Mouse (Mus musculus) kidney, postnatal 4 days (tissue): ENCODE data around the gene Kcnc3.
A peak's percentile ranks its signal among the peaks of the same experiment; 100 is the strongest.

Source experiments
- DNase-seq, 2 experiments: peaks; one replicate each; pipeline ENCODE4 v3.0.0; 2021; ENCODE audit warnings: mixed read lengths in 2 of 2

Kcnc3 gene

DNA sequence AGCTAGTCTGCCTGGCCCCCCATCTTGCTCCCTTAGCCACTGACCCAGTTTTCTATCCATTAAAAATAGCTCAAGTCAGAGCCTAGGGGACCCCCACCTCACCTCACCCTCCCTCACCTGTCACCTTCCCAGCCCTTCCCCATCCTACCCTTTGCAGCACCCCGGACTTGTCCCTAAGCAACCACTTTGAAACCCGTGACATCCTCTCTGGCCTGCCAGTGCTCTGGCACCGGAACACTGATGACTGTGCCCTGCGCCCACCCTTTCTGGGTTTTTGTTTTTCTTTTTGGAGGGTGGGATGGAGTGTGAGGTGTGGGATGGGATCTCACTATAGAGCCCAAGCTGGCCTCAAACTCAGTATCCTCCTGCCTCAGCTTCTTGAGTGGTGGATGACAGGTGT is 7.2 kb downstream of the Kcnc3 start:
- no peak for DNase-seq

DNA sequence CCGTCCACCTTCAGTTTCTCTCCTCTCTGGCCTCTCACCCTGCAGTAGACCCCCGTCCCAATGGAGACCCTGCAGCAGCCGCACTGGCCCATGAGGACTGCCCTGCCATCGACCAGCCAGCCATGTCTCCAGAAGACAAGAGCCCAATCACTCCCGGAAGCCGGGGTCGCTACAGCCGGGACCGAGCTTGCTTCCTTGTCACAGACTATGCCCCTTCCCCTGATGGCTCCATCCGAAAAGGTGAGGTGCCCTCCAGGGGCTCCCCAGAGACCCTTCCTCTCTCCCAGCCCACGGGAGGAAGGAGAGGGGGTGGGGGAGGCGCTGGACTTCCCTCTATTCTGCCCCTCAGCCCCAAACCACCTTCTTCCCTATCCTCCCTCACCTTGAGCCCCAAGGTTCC is 7.9 kb downstream of the Kcnc3 start:
- DNase-seq = no peak

DNA sequence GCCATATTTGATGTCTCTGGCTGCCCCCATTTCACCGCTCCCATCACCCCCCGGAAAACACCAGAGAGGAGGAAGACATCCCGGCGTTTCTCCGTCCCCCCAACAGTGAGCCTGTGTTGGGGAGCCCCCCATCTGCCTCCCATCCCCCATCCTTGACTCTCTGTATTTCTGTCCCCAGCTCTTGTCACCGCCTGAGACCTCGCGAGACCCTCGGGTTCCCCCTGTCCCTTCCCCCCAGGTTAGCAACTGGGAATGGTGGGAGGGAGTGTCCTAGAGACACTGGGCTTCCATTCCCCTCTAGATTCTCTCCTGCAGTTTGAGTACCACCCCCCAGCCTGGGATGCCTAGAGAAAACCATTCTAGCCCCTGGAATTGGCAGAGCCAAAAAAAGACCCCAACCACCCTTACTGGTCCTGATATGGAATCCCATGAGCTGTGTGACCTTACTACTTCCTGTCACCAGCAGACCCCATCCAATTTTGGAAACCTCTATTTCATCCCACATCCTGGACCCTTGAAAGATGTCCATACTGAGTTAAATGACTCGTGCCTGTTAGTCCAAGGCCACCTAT is 10.3 kb downstream of the Kcnc3 start:
- no peak for DNase-seq

DNA sequence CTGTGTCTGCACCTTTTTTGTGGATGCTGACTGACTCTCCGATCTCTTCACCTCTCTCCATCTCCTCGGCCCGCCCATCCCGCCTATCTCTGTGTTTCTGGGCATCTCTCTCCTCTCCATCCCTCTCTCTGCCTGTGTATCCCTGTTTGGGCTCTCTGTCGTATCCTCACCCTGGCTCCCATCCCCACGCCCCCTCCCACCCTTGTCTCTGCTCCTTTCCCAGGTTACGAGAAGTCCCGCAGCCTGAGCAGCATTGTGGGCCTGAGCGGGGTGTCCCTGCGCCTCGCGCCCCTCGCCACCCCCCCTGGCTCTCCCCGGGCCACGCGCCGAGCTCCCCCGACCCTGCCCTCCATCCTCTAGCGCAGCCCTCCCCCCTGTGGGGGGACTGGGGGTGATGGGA is 11.2 kb downstream of the Kcnc3 start:
- DNase-seq = no peak

DNA sequence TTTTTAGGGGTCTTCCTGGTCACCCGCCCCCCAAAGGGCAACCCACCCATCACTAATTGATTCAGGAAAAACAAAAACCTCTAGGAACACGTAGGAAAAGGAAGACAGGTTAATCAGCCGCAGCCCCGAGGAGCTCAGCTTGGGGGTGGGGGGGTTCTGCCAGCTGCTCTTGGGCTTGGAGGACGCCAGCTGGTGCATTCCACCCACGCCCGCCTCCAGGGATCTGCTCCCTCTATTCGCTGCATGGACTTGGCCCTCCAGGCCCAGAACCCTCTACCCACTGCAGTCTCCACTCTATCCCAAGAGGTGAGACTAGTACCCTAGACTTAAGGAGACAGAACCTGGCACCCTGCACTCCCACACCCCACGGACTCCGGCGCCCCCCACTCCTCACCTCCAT is 12.0 kb downstream of the Kcnc3 start:
- peak in 1 of 2 experiments; percentile 41 for DNase-seq

DNA sequence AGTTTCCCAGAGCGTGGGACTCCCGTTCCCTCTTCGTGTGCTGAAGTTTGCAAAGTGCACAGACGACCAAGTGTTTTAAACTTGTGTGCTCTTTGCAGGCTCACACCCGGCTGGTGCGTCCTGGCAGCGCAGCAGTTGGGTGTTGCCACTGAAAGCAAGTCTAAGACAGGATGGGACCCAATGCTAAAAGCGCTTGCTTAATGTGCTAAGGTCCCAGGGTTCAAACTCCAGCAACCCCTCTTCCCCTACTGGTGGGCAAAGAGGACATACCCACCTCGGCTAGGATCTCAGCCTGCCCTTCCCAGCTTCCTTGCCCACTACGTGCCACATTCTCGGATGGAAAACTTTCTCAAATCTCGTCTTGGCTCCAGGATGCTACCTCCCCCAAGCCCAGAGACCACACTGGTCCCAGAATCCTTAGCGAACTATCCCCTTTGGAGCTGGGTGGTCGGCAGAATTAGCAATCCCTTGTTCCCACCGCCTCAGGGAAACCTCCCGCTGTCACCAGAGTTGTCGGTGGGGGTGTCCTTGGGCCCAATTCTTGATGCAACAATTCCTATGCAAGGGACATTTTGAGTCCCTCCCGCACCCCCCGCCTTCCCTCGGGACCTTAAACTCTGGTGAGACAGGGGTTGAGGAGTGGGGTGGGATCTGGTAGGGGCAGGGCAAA is 12.9 kb downstream of the Kcnc3 start:
- no peak for DNase-seq

DNA sequence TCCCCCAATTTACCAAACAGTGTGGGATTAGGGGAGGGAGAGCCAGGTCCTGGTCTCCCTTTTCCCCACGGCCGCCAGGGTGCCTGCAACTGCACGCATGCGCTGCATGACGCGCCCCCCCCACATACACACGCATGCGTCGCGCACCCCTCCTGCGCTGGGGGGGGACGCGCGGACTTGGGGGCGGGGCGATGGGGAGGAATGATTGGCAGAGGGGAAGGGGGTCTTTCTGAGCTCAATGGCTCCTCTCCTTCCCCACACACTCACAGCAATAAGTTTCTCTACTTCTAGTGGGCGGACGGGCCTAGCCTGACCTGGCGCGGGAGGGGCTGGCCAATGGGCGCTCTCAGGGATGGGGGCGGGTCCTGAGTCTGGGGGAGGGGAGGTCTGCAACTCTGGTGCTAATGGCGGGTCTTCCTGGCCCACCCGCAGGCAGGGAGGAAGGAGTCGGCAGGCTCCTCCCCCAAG is 13.7 kb downstream of the Kcnc3 start:
- peak; percentile 60 to 69 for DNase-seq

DNA sequence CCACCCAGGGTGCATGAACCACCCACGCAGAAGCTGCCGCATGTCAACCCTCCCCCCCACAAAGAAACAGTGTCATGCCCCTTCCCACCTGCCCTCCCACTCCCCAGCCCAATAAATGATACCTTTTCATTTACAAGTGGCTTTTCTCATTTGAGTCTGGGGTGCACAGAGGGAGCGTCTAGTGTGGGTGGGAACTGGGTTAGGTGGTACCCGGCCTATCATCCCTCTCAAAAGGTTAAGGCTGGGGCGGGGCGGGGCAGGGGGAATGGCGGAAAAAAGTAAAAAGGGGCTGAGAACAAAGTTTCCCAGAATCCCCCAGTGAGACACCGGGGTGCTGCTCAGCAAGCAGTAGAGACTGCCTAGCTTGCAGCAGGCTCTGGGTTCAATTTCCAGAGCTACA is 14.2 kb downstream of the Kcnc3 start:
- no peak for DNase-seq

DNA sequence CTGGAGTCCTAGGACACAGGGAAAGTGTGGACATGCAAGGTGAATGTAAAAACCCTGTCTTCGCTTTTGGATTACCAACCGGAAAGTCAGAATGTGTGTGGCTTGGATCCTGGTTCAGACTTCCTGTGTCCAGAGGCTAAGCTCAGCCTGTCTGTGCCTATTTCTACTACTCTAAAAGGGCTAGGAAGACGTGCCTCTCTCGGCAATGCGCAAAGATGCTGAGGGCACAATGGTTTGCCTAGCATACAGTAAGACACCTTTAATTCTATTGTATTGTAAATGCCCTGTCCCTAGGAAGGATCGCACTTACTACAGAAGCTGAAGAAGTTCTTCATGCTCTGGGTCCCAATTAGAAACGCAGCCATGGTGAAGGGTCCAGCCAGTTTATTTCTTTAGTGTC is 15.0 kb downstream of the Kcnc3 start:
- no peak for DNase-seq

DNA sequence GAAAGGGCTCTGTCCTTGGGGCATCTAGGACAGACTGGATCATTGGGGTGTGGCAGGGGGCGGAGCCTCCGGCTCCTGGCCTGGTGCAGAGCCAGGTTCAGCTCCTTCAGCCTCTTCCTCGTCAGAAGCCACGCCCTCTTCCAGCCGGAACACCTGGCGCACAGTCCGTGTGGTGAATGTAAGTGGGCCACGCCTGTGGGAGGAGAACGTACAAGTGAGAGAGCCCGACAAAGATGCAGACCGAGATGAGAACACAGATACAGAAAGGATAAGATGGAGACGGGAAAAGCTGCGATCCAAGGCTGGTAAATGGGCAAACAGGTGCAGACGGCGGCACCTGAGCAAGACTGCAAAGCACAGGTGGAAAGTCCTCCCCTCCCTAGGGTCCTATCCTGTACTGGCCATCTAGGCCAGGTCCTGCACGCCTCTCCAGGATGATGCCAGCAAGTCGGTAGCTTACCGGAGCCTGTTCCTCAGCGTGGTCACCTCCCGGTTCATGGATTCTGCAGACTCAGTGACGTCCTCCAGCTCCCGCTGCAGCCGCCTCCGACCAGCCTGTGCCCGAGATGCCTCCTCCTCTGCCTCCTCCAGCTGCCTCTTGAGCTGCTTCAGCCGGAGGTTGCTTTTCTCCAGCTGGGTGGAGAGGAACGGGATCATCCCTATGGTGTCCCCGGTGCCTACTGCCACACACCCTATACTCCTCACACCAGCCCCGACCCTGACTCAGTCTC is 15.9 kb downstream of the Kcnc3 start:
- peak in 1 of 2 experiments; percentile 27 for DNase-seq

DNA sequence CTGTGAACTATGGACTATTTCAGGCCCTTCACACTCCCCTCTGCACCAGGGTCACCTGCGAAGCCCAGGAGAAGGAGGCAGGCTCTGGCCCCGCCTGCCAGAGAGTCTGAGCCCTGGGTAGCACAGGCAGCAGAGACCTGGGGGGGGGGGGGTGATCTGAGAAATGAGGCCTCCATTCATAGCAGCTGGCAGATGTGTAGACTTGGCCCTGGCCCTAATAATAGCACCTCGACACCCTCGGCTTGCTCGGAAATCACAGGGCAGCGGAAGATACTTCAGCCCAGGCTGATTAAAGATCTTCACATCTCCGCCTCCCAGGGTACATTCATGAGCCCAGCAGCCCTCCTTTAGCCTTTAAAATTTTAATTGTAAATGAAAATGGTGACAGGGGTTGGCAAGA is 21.7 kb downstream of the Kcnc3 start:
- no peak for DNase-seq

DNA sequence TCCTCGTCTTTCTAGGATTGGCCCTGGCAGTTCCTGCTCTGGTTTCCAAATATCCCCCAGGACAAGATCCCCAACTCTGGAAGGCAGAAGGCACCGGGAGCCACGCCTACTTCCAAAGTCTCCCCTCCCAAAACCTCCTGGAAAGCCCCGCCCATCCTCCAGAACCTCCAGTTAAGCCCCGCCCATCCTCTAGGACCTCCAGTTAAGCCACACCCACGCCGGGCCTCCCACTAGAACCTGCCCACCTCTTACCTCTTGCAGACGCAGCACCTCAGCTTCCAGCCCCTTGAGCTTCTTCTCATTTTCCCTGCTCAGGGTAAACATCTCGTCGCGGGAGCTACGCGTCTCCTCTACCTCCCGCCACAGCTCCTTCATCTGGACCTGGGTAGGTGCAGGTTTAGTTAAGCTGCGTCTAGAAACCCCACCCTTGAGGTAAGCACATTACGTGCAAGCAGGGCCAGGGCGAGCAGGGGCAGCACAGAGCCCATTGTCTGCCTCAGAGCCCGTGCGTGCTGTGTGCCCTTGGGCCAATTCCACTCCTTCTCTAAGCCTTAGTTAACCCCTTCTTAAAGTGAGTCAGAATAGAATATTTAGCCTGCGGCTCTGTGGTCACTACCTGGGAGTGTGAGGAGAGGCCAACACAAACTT is 23.7 kb downstream of the Kcnc3 start:
- peak; percentile 18 to 45 for DNase-seq

DNA sequence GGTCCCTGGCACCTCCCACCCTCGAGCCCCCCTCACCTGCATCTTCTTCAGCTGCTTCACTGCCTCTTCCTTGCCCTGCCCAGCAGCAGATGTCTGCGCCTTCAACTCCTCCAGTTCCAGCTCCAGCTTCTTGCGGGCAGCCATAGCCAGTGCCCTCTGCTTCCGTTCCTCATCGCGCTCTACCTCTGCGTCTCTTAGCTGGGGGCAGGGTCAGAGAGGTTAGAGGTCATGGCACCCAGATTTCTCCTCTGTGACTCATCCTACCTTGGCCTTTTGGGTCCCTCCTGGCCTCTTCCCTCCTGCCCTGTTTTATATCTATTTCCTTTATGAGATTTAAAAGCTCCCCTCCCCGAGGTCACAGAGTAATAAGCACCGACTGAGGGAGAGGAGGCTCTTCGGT is 24.8 kb downstream of the Kcnc3 start:
- DNase-seq = no peak

DNA sequence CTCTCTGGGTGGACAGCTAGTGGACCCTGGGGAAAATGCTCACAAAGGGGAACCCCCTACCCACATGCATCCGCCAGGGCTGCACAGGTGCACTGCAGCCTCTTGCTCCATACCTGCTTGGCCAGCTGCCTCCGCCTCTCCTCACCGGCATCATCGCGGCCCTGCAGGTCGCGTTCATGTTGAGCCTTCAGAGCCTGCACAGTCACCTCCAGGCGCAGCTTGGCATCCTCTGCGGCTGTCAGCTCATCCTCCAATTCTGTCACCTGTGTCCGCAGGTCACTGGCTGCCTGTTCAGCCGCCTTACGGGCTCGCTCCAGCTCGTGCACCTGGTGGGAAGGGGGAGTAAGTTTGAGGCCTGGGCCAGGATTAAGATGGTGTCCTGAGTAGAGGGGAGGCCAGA is 25.5 kb downstream of the Kcnc3 start:
- DNase-seq = no peak

DNA sequence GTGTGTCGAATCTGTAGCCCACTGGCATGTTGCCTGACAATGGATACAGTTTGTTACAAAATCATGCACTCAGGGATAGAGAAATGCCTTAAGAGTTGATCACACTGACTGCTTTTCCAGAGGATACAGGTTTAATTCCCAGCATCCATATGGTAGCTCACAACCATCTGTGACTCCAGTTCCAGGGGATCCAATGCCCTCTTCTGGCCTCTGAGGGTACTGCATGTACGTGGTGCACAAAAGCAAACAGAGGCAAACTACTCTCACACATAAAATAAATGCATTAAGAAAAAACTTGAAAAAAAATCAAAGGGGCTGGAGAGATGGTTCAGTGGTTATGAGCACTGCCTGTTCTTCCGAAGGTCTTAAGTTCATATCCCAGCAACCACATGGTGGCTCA is 26.6 kb downstream of the Kcnc3 start:
- DNase-seq = no peak

DNA sequence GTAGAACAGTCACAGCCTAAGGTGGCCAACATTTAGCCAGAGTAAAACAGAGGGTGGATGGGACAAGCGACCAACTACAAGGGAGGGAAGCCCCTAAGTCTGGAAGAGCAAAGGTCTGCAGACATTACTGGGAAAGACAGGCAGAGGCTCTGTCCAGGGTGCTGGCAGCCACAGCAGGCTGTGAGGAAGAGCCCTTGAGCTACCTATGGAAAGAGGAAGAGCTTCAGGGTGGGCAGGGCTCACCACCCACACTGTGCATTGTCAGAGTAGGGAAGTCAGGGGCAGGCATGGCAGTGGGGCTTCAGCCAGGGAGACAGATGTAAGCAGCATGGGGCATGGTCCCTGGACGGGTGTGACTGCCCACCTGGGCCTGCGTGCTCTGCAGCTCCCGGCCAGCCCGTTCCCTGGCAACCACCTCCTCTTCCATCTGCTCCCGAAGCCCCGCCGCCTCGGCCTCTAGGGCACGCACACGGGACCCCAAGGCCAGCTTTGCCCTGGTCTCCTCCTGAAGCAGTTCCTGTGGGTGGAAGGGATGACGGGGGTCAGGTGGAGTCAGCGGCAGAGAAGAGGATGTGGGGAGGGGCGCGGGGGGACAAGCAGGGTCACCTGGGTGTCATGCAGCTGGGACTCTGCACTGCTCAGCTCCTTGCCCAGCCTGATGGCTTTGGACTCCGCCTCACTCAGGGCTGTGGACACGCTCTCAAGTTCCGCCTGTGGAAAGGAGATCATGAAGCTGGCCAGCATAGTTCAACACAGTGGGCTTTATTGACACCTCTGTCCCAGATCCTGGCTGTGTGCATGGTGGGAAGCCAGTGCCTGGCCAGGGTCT is 33.5 kb downstream of the Kcnc3 start:
- DNase-seq = peak; percentile 49 to 53

DNA sequence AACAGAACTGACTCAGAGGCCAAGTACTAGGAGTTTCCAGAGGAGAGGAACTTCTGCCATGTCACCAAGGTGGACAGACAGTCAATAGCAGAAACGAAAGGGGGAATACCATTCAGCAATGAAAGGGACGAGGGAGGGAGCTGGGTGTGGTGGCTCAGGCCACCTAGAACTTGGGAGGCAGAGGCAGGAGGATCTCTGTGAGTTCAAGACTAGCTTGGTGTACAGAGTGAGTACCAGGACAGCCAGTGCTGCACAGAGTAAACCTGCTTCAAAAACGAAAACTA is 34.0 kb downstream of the Kcnc3 start:
- DNase-seq = no peak

DNA sequence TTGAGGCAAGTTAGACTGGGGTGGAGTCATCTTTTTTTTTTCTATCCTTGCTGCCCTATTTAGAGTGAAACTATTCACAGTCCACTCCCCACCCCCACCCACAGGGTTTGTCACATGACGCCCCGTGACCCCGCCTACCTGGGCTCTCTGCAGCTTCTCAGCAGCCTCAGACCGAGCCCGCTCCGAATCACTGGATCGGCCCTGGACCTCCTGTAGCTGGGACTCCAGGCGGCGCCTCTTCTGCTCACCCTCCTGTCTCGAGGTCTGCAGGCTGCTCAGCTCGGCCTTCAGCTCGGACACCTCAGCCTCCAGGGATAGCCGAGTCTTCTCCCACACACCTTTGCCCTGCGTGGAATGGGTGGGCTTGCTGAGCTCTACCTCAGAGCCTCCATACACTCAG is 34.4 kb downstream of the Kcnc3 start:
- DNase-seq = no peak

DNA sequence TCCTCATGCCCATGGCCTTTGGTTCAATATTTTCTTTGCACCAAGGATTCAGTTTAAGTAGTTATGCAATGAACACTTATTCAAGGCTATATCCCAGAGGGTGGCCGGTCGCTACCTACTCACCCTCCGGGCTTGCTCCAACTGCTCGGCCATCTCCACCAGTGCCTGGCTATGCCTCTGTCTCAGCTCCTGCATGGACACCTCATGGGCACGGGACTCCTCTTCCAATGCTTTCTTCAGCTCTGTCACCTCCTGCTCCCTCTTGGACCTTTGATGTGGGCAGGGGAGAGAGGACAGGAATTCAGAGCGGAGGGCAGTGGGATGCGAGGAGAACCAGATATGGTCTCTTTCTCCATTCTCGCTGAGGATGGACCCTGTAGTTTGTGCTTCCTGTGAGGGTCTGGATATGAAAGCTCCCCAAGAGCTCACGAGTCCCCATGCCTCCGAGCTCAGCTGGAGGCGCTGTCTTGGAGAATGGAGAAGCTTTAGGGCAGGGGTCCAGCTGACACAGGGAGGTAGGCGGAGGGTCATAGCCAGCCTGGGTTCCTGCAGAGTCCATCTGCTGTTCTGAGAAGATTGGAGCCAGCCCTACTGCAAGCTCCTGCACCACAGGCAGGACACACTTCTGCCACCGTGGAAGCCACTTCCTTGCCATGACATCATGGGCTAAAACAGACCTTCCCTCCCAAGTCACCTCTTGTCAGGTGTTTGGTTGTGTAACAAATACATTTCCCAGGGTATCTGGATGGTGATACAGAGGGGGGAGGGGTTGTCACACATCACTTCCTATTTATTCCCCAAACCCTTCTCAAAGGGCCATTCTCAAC is 35.0 kb downstream of the Kcnc3 start:
- no peak for DNase-seq

DNA sequence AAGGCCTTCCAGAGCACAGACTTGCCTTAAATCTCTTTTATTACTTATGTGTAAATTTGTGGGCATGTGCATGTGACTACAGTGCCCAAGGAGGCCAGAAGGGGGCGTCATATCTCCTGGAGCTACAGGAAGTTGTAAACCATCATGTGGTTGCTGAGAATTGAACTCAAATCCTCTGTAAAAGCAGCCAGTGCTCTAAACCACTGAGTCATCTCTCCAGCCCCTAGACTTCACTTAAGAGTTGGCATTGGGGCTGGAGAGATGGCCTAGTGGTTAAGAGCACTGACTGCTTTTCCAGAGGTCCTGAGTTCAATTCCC is 35.6 kb downstream of the Kcnc3 start:
- no peak for DNase-seq

DNA sequence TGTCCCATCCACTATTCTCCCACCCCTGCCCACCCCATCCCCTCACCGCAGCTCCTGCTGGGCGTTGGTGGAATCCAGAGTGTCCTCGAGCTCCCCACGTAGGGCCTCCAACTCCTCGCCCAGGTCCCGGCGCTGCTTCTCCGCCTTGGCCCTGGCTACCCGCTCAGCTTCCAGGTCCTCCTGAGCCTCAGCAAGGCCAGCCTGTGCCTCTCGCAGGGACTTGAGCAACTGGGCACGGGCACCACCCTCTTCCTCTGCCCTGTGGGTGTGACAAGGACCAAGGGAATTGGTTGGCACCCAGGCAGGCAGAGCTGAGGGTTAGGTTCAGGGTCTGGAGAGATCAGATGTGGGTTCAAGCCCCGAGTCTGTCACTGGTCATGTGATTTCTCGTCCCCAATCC is 36.5 kb downstream of the Kcnc3 start:
- no peak for DNase-seq

DNA sequence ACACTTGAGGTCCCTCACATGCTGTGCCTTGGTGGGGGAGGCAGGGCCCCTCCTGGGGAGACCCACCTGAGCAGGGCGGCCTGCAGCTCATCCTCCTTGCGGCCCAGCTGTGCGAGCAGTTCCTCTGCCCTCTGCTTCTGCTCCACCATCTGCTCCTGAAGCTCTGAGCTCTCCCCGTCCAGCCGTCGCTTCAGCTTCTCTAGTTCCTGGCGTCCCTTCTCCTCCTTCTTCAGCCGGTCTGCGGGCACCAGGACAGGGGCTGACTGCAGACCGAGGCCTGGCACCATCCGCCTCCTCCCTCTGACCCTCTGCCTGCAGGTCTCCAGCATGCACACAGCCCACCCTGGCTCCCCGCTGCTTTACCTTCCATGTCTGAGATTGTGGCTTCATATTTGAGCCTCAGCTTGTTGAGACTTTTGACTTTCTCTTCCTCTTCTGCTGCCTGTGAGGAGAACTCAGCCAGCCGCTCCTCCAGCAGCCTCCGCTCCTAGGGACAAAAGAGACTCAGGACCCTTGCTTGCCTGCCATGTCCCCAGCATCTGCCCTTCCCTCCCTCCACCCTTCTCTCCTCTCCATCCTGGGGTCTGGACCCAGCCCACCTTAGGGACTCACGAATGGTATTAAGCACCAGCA is 38.1 kb downstream of the Kcnc3 start:
- DNase-seq = no peak
